Mouse (Mus musculus): Measurements from ENCODE around the gene Cntrob.

Gene Cntrob

GRCm38 (mm10) chr11:69297799-69298198 lies 25.8 kb downstream of the Cntrob start:
- DNase-seq = no peak

GRCm38 (mm10) chr11:69295286-69295685 lies 28.3 kb downstream of the Cntrob start:
- no peak for DNase-seq

- no peak for DNase-seq
Observed at GRCm38 (mm10) chr11:69291111-69291510, 32.5 kb downstream of the Cntrob start.

- no peak for DNase-seq
Observed at GRCm38 (mm10) chr11:69277267-69277666, 46.3 kb downstream of the Cntrob start.

- DNase-seq = no peak
Observed at GRCm38 (mm10) chr11:69276081-69276480, 47.5 kb downstream of the Cntrob start.

- no peak for DNase-seq
Observed at GRCm38 (mm10) chr11:69275650-69276049, 47.9 kb downstream of the Cntrob start.

- DNase-seq = peak; percentile 46 to 86
Observed at GRCm38 (mm10) chr11:69272122-69272740, 51.3 kb downstream of the Cntrob start.

- DNase-seq = peak; percentile 34 to 75
Observed at GRCm38 (mm10) chr11:69269575-69269974, 54.0 kb downstream of the Cntrob start.

- DNase-seq = no peak
Observed at GRCm38 (mm10) chr11:69268100-69268499, 55.5 kb downstream of the Cntrob start.

GRCm38 (mm10) chr11:69267341-69267740 lies 56.2 kb downstream of the Cntrob start:
- no peak for DNase-seq

GRCm38 (mm10) chr11:69266253-69266652 lies 57.3 kb downstream of the Cntrob start:
- peak; percentile 23 to 38 for DNase-seq

- DNase-seq = no peak
Observed at GRCm38 (mm10) chr11:69265410-69265809, 58.2 kb downstream of the Cntrob start.

GRCm38 (mm10) chr11:69264276-69264675 lies 59.3 kb downstream of the Cntrob start:
- DNase-seq = no peak

- DNase-seq = no peak
Observed at GRCm38 (mm10) chr11:69260111-69260510, 63.5 kb downstream of the Cntrob start.

GRCm38 (mm10) chr11:69258287-69258686 lies 65.3 kb downstream of the Cntrob start:
- peak in 1 of 2 experiments; percentile 52 for DNase-seq

GRCm38 (mm10) chr11:69257807-69258206 lies 65.8 kb downstream of the Cntrob start:
- DNase-seq = no peak

- no peak for DNase-seq
Observed at GRCm38 (mm10) chr11:69257072-69257471, 66.5 kb downstream of the Cntrob start.

- DNase-seq = no peak
Observed at GRCm38 (mm10) chr11:69254808-69255207, 68.8 kb downstream of the Cntrob start.

- no peak for DNase-seq
Observed at GRCm38 (mm10) chr11:69253131-69253530, 70.4 kb downstream of the Cntrob start.

GRCm38 (mm10) chr11:69251953-69252352 lies 71.6 kb downstream of the Cntrob start:
- no peak for DNase-seq

GRCm38 (mm10) chr11:69251135-69251842 lies 72.3 kb downstream of the Cntrob start:
- DNase-seq = no peak

- no peak for DNase-seq
Observed at GRCm38 (mm10) chr11:69250106-69250505, 73.5 kb downstream of the Cntrob start.
